Mouse (Mus musculus): ENCODE measurements around the gene Pik3ca.

DNA sequence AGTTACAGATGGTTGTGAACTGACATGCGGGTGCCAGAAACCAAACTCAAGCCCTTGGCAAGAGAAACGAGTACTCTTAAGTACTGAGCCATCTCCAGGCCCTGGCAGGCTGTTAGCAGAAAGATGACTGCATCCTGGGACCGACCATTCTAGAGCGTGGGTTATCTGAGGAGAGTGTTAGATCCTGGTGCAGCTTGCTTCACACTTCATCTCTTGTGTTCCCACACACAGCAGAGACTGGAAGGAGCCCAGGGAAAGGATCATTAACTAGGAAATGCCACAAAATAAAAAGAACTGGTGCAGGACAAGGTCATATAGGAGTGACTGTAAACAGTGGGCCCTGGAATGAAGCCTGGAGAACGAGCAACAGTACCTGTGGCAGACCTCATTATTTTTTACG, 73.6 kb downstream of the Pik3ca start:
- TF ChIP-seq ZNF384 (IDR thresholded peaks at IDR 0.05; ENCODE audit: low read depth, low read length), result no peak
- no peak for TF ChIP-seq MAFK (IDR thresholded peaks at IDR 0.05; ENCODE audit: insufficient read depth, low read depth, low read length)
- TF ChIP-seq ZC3H11A (IDR thresholded peaks at IDR 0.05; ENCODE audit: borderline replicate concordance, low read depth, low read length), result no peak
